Mouse (Mus musculus): ENCODE measurements at regions not wholly inside any gene's neighbourhood (a gene's known extent, or its start where the extent isn't known, plus 50 kb on each side); places are given as distances from the start of the nearest gene placed in this dataset.

DNA sequence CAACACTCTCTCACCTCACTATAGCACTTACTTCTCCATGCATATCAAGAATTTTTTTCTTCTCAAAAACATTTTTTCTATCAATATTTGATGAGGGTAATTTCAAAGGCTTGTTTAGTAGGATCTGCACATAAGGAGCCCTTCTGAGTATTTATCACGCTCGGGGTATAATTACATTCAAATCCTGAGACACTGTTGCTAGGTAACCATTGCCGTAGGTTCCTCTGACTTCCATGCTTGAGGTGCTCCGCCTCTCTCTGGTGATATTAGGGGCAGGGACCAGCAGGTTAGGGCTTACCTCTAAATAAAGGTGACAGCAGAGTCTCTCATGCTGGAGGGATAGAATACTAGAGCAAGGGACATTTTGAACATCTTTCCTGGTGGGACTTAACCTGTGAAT, 54.4 kb upstream of the 9630041A04Rik start:
- Histone ChIP-seq H3K9ac (no peak overlapping the region), H3K9me3 (replicated peaks) (no peaks in the 10 kb centered on the region), H3K27me3 (no peaks in the 10 kb centered on the region), H3K4me3 (replicated peaks) (no peak overlapping the region), H3K4me2 (no peak overlapping the region), H3K4me1 (replicated peaks) (no peaks in the 10 kb centered on the region), H3K36me3 (no peaks in the 10 kb centered on the region), H3K27ac (no peak overlapping the region)
- DNase-seq (no peak), ATAC-seq (ENCODE audit: low read depth) (no peak)
- WGBS (ENCODE audit: insufficient replicate concordance): 62% methylated on average over 4 of the region's 4 CpGs

DNA sequence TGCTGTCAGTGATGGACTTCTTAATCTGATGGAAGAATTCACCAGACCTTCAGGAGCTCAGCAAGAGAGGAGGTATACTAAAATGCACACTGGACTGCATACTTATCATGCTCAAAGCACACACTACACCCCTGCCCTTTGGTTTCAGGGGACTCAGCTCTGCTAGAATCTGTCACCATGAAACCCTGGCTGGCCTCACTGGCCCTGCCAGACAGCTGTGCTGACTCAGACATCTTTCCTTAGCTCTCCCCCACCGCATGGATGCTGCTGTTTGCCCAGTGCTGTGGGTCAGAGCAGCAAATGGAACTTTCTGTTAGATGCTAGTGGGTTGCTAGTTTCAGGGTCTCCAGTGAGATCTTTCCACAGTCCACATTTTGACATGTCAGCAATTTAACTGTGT, 64.9 kb upstream of the 9630041A04Rik start:
- ATAC-seq (ENCODE audit: low read depth) (no peak), DNase-seq (no peak)
- Histone ChIP-seq H3K4me1 (replicated peaks) (no peaks in the 10 kb centered on the region), H3K4me2 (no peak overlapping the region), H3K9me3 (replicated peaks) (no peaks in the 10 kb centered on the region), H3K4me3 (replicated peaks) (no peak overlapping the region), H3K27me3 (no peaks in the 10 kb centered on the region), H3K9ac (no peak overlapping the region), H3K27ac (no peak overlapping the region), H3K36me3 (no peaks in the 10 kb centered on the region)
- 45% methylated on average over 1 of the region's 1 CpGs for WGBS (ENCODE audit: insufficient replicate concordance)

DNA sequence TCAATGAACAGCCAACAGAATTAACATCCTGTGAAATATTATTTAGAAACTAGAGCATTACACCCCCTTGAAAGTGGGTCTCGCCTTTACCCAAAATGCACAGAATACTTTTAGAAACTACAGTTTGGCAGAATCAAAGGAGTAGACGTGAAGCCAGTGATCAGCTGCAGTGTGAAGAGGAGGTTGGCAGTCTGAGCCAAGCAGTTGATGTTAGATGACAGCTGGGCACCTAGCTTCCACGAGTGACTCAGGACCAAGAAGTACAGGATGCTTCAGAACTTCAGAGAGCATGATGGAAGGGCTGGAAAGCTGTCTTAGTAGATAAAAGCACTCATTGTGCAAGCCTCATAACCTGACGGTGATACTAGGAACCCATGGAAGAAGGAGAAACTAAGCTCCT, 65.6 kb upstream of the 9630041A04Rik start:
- H3K4me3 ChIP-seq (replicated peaks): no peak overlapping the region
- no peaks in the 10 kb centered on the region for H3K9me3 ChIP-seq (replicated peaks)
- no peak overlapping the region for H3K9ac ChIP-seq
- no peaks in the 10 kb centered on the region for H3K4me1 ChIP-seq (replicated peaks)
- no peak overlapping the region for H3K4me2 ChIP-seq
- H3K27ac ChIP-seq: no peak overlapping the region
- 53% methylated on average over 4 of the region's 4 CpGs for WGBS (ENCODE audit: insufficient replicate concordance)
- ATAC-seq (ENCODE audit: low read depth): no peak
- no peaks in the 10 kb centered on the region for H3K27me3 ChIP-seq
- DNase-seq: no peak
- no peaks in the 10 kb centered on the region for H3K36me3 ChIP-seq

DNA sequence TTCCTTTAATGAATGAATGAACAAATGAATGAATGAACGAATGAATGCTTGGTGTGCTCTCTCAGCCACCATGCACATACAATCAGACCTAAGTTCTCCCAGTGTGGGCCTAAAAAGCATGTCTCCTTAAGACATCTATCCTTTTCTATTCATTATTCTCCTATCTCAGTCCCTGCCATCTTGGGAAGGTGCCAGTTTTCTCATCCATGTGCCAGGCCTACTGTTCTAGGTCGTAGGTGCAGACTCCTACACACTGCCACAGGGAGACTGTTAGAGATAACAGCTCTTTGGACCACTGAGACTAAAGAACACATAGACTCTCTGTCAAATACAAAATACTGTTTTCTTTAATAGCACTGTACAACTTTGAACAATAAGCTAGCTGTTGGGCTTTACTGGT, 66.2 kb upstream of the 9630041A04Rik start:
- no peaks in the 10 kb centered on the region for H3K4me1 ChIP-seq (replicated peaks)
- no peak overlapping the region for H3K27ac ChIP-seq
- H3K36me3 ChIP-seq: no peaks in the 10 kb centered on the region
- no peak overlapping the region for H3K4me3 ChIP-seq (replicated peaks)
- H3K9me3 ChIP-seq (replicated peaks): no peaks in the 10 kb centered on the region
- H3K9ac ChIP-seq: no peak overlapping the region
- no peaks in the 10 kb centered on the region for H3K27me3 ChIP-seq
- WGBS (ENCODE audit: insufficient replicate concordance): 47% methylated on average over 2 of the region's 2 CpGs
- no peak overlapping the region for H3K4me2 ChIP-seq
- no peak for DNase-seq
- ATAC-seq (ENCODE audit: low read depth): no peak

DNA sequence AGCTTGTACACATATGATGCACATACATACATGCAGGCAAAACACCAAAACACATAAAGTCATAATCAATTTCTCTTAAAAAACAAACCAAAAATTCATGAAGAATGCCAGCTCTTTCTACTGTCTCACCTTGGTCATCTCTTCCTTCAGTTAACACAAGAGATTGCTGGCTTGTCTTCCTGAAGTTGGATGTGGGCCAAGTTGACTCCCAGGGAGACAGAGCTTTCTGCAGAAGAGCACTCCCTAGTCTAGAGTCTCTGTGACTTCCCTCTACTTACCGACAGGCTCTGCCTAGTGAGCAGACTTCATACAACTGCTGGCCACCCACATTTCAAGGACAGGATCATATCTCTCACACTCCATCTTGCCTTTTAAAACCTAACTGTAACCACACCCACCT, 70.7 kb upstream of the 9630041A04Rik start:
- WGBS (ENCODE audit: insufficient replicate concordance): 57% methylated on average over 1 of the region's 1 CpGs
- Histone ChIP-seq H3K27me3 (no peaks in the 10 kb centered on the region), H3K36me3 (no peaks in the 10 kb centered on the region), H3K27ac (no peak overlapping the region), H3K9me3 (replicated peaks) (no peaks in the 10 kb centered on the region), H3K4me2 (no peak overlapping the region), H3K9ac (no peak overlapping the region), H3K4me1 (replicated peaks) (no peaks in the 10 kb centered on the region), H3K4me3 (replicated peaks) (no peak overlapping the region)
- no peak for DNase-seq
- ATAC-seq (ENCODE audit: low read depth): no peak

DNA sequence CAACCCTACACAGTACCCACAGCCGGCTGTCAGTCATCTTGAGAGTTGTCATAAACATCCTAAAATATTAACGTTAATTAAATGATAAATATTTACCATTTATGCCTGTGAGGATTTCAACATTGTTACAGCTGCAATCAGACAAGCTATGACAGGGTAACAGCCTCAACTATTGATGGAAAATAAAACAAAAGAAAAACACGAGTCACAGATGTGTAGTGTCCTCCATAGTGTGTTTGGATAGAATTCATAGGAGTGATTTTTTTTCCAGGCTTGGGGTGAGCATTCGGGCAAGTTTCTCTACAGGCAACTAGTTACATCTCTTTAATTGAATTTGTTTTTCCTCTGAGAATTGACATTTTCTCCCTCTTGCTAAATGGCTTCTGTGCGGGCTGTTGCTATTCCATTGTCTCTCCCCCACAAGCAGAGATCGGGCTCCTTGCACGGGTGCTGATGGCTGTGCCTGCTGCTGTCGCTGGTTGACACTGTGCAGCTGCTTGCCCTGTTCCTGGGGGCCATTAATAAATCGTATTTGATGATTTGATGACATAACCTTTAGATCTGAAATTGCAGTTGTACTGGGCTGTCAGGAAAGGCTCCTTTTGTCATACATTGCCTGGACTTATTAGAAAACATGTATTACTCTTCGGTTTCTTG, 120.6 kb upstream of the 9630041A04Rik start:
- no peak for ATAC-seq (ENCODE audit: low read depth)
- Histone ChIP-seq H3K4me2 (no peak overlapping the region), H3K4me3 (replicated peaks) (no peak overlapping the region), H3K27ac (no peak overlapping the region), H3K9ac (no peak overlapping the region), H3K9me3 (replicated peaks) (no peaks in the 10 kb centered on the region), H3K27me3 (no peaks in the 10 kb centered on the region), H3K4me1 (replicated peaks) (no peaks in the 10 kb centered on the region), H3K36me3 (no peaks in the 10 kb centered on the region)
- 59% methylated on average over 10 of the region's 10 CpGs for WGBS (ENCODE audit: insufficient replicate concordance)
- DNase-seq: no peak

DNA sequence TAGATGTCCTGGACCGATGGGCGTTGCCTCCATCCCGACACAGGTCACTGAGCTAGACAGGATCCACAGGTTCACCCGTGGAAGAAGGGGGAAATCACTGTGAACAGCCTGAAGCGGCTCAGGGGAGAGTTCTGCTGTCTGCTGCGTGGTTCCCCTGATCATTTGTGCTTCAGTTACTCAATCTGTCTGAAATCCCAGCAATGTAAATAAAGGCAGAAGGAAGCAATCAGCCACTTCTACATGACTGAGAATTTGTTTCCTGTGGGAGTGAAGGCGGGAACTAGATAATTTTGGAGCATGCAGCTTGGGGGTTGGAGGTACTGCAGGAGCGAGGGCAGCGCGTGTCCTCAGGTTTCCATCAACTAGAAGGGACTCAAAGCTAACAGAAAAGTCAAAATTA, 122.3 kb upstream of the 9630041A04Rik start:
- ATAC-seq (ENCODE audit: low read depth): no peak
- H3K27ac ChIP-seq: no peak overlapping the region
- no peaks in the 10 kb centered on the region for H3K4me1 ChIP-seq (replicated peaks)
- no peaks in the 10 kb centered on the region for H3K9me3 ChIP-seq (replicated peaks)
- H3K27me3 ChIP-seq: no peaks in the 10 kb centered on the region
- WGBS (ENCODE audit: insufficient replicate concordance): 46% methylated on average over 10 of the region's 10 CpGs
- no peak for DNase-seq
- H3K9ac ChIP-seq: no peak overlapping the region
- H3K4me3 ChIP-seq (replicated peaks): no peak overlapping the region
- no peak overlapping the region for H3K4me2 ChIP-seq
- H3K36me3 ChIP-seq: no peaks in the 10 kb centered on the region

DNA sequence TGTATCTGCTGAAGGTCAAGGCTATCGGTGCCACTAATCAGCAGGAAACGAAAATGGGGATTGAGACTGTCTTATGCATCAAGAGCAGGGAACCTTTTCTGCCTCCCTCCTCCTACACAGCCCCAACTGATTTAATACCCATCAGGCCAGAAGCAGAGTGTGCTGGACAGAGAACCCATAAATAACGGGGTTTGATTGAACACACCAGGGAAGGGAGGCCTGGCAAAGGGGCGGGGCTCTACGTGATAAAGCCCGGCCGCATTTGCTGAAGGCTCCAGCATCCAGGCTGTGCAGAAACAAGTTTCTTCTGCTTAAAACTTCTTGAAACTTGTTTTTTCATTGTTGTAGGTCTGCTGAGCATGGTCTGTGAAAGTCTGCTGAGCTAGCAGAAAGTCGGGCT, 127.4 kb upstream of the 9630041A04Rik start:
- DNase-seq: no peak
- H3K27ac ChIP-seq: no peak overlapping the region
- H3K27me3 ChIP-seq: no peaks in the 10 kb centered on the region
- no peak overlapping the region for H3K4me3 ChIP-seq (replicated peaks)
- 72% methylated on average over 8 of the region's 8 CpGs for WGBS (ENCODE audit: insufficient replicate concordance)
- no peaks in the 10 kb centered on the region for H3K36me3 ChIP-seq
- H3K9ac ChIP-seq: no peak overlapping the region
- no peaks in the 10 kb centered on the region for H3K9me3 ChIP-seq (replicated peaks)
- H3K4me2 ChIP-seq: no peak overlapping the region
- no peak for ATAC-seq (ENCODE audit: low read depth)
- no peaks in the 10 kb centered on the region for H3K4me1 ChIP-seq (replicated peaks)

DNA sequence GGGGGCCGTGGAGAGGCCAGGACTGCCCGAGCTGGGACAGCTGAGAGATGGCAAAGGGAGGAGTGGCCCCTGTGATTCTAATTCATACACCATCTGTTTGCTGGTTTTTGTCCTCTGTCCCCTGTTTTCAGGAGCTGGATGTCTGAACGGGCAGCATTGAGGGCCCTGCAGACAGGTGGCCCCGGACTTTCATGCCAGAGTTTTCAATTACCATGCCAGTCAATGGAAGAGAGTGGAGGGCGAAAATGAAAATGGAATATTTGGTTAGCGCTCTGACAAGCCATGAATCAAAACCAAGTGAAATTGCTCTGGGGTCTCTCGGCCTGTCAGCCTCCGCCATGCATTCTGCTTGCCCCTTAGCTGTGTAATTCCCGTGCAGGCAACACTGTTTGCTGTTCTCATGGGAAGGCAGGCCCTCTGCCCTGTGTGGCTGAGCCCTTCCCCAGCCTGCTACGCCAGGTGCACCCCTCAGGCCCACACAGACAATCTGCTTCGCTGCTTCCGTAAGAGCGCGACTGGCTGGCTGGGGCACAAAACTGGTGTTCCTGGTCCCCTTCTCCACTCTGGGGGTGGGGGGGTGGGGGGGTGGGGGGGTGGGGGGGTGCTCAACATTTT, 127.9 kb upstream of the 9630041A04Rik start:
- no peak overlapping the region for H3K9ac ChIP-seq
- H3K36me3 ChIP-seq: no peaks in the 10 kb centered on the region
- WGBS (ENCODE audit: insufficient replicate concordance): 72% methylated on average over 14 of the region's 14 CpGs
- no peaks in the 10 kb centered on the region for H3K27me3 ChIP-seq
- no peaks in the 10 kb centered on the region for H3K4me1 ChIP-seq (replicated peaks)
- ATAC-seq (ENCODE audit: low read depth): no peak
- no peak overlapping the region for H3K27ac ChIP-seq
- no peak overlapping the region for H3K4me3 ChIP-seq (replicated peaks)
- DNase-seq: no peak
- H3K4me2 ChIP-seq: no peak overlapping the region
- no peaks in the 10 kb centered on the region for H3K9me3 ChIP-seq (replicated peaks)

DNA sequence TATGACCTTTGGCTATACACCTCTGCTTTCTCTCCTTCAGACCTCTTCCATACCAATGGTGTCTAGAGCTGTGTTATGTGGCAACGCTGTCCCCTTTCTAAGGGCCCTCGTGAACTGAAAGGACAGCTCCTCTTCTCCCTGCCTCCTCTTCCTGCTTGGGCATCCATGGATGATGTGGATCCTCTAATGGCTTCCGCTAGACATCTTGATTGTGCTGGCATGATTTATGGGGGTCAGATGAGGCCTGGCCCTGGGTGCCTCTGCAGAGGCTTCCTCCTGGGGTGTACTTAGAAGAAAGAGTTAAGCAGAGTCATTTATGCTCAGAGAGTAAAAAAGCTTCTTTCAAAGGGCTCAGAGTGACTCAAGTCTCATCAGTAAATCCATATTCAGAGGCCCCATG, 131.5 kb upstream of the 9630041A04Rik start:
- no peak overlapping the region for H3K4me2 ChIP-seq
- no peaks in the 10 kb centered on the region for H3K4me1 ChIP-seq (replicated peaks)
- no peak overlapping the region for H3K9ac ChIP-seq
- no peak overlapping the region for H3K4me3 ChIP-seq (replicated peaks)
- DNase-seq (no peak), ATAC-seq (ENCODE audit: low read depth) (no peak)
- 63% methylated on average over 3 of the region's 3 CpGs for WGBS (ENCODE audit: insufficient replicate concordance)
- no peaks in the 10 kb centered on the region for H3K36me3 ChIP-seq
- no peak overlapping the region for H3K27ac ChIP-seq
- no peaks in the 10 kb centered on the region for H3K9me3 ChIP-seq (replicated peaks)
- no peaks in the 10 kb centered on the region for H3K27me3 ChIP-seq

DNA sequence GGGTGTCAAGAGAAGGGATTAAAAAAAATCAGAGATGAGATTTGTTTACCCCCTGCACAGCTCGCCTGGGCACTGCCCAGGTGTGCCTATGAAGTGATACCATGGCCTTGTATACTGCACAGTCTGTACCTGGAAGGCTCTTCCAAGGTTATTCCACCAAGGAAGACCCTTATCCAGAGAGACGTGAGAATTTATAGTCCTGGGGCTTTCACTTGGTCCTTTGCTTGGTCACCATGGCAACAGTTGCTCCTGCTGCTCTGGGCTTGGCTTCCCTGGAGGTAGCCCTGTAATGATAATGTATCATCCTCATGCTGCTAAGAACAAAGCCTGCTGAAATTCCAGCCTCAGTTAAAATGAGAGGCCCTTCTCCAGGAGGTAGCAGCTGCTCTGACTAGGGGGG, 143.7 kb upstream of the 9630041A04Rik start:
- ATAC-seq (ENCODE audit: low read depth) (no peak), DNase-seq (no peak)
- Histone ChIP-seq H3K9ac (no peak overlapping the region), H3K4me1 (replicated peaks) (no peaks in the 10 kb centered on the region), H3K4me2 (no peak overlapping the region), H3K36me3 (no peaks in the 10 kb centered on the region), H3K27ac (no peak overlapping the region), H3K9me3 (replicated peaks) (no peaks in the 10 kb centered on the region), H3K27me3 (no peaks in the 10 kb centered on the region), H3K4me3 (replicated peaks) (no peak overlapping the region)
- WGBS (ENCODE audit: insufficient replicate concordance): 21% methylated on average over 2 of the region's 2 CpGs

DNA sequence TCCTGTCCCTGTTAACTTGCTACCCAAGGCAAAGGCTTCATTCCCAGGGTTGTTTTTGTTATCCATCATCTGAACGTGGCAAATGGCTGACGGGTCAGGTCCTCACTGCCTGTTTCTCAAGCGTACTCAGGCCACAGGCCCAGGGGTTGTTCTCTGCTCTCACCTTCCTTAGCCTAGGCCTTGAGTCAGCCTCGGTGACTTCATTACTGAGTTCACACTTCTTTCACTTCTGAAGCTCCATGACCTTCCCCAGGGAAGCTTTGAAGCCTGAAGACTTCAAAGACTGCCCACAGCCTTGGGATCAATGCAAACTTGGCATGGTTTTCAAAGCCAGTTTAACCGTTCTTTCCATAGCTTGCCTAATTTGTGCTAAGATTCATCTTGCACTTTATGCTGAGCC, 145.3 kb upstream of the 9630041A04Rik start:
- 45% methylated on average over 5 of the region's 5 CpGs for WGBS (ENCODE audit: insufficient replicate concordance)
- no peak overlapping the region for H3K9ac ChIP-seq
- ATAC-seq (ENCODE audit: low read depth) (no peak), DNase-seq (no peak)
- no peaks in the 10 kb centered on the region for H3K4me1 ChIP-seq (replicated peaks)
- no peaks in the 10 kb centered on the region for H3K27me3 ChIP-seq
- no peak overlapping the region for H3K4me3 ChIP-seq (replicated peaks)
- H3K27ac ChIP-seq: no peak overlapping the region
- H3K4me2 ChIP-seq: no peak overlapping the region
- no peaks in the 10 kb centered on the region for H3K36me3 ChIP-seq
- no peaks in the 10 kb centered on the region for H3K9me3 ChIP-seq (replicated peaks)

Data from liver, embryonic 13.5 days (tissue).